26 mouse cellular contexts compared by ENCODE assay signal in genomic region chr3:66584831-66585230, GRCm38 (mm10).
"Had no signal": no experiment of that assay in that cellular context is flagged by ENCODE, and none has a peak within 500 bp of the region (broad histone marks: within the 10 kb centered on the region; RNA-seq: fewer than 3 reads in every experiment).

No protein-coding gene starts in this region.

- H3K4me2 ChIP-seq: heart, embryonic 11.5 days; heart, embryonic 13.5 days; heart, embryonic 15.5 days; hindbrain, embryonic 13.5 days; hindbrain, embryonic 15.5 days; kidney, embryonic 15.5 days; liver, embryonic 11.5 days; liver, embryonic 13.5 days; liver, embryonic 15.5 days had no signal

- H3K9me3 ChIP-seq: heart, embryonic 13.5 days; heart, embryonic 15.5 days; hindbrain, embryonic 13.5 days; hindbrain, embryonic 15.5 days; kidney, embryonic 15.5 days; liver, embryonic 13.5 days; liver, embryonic 15.5 days had no signal

- H3K27ac ChIP-seq: heart, adult 2 months; heart, embryonic 13.5 days; heart, embryonic 15.5 days; hindbrain, embryonic 13.5 days; hindbrain, embryonic 15.5 days; hindbrain, postnatal 0 days; kidney, embryonic 15.5 days; kidney, postnatal 0 days; layer of hippocampus, adult 2 months; left cerebral cortex, adult 2 months; liver, embryonic 13.5 days; liver, embryonic 15.5 days had no signal

- DNase-seq: gastrocnemius, postnatal 10 days; gastrocnemius, postnatal 25 days; heart, adult 11 months; heart, adult 2 months; heart, postnatal 14 days; heart, postnatal 36 days; kidney, adult 11 months; kidney, adult 2 months; kidney, adult 9 months; kidney, postnatal 25 days; kidney, postnatal 4 days; liver; liver, embryonic 13.5 days had no signal

- ATAC-seq: hindbrain, postnatal 0 days; intestine, embryonic 16.5 days had no signal

- H3K4me1 ChIP-seq: heart, embryonic 13.5 days; heart, embryonic 15.5 days; hindbrain, embryonic 13.5 days; hindbrain, embryonic 15.5 days; liver, embryonic 13.5 days; liver, embryonic 15.5 days had no signal

- H3K36me3 ChIP-seq: heart, embryonic 13.5 days; heart, embryonic 15.5 days; hindbrain, embryonic 13.5 days; hindbrain, embryonic 15.5 days; kidney, embryonic 15.5 days; liver, embryonic 13.5 days; liver, embryonic 15.5 days had no signal

- H3K9ac ChIP-seq: heart, embryonic 13.5 days; heart, embryonic 15.5 days; hindbrain, embryonic 13.5 days; hindbrain, embryonic 15.5 days; kidney, embryonic 15.5 days; liver, embryonic 13.5 days; liver, embryonic 15.5 days had no signal

- H3K4me3 ChIP-seq: heart, adult 2 months; heart, embryonic 13.5 days; heart, embryonic 15.5 days; hindbrain, embryonic 13.5 days; hindbrain, embryonic 15.5 days; kidney, embryonic 15.5 days; layer of hippocampus, adult 2 months; left cerebral cortex, adult 2 months; liver, embryonic 13.5 days; liver, embryonic 15.5 days had no signal

- H3K27me3 ChIP-seq: heart, embryonic 13.5 days; heart, embryonic 15.5 days; hindbrain, embryonic 13.5 days; hindbrain, embryonic 15.5 days; kidney, embryonic 15.5 days; liver, embryonic 13.5 days; liver, embryonic 15.5 days had no signal
